Mouse (Mus musculus): ENCODE measurements around the gene Slc39a8.

The Slc39a8 gene

DNA sequence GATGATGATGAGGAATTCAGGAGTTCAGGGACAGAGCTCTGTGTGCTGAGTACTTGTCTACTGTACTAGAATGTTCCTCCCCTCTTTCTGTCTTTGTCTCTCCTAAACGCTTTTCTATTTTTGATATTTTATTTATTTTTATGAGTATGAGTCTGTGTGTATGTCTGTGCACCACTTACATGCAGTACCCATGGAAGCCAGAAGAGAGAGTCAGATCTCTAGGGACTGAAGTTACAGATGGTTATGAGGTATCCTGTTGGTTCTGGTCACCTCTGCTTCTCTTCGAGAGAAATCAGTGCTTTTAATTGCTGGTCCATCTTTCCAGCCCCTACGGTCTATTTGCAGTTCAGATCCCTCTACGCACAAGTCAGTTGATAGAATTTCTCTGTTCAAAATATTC lies 90.9 kb downstream of the Slc39a8 start:
- DNase-seq (ENCODE audit: low read depth, low spot score), result no peak

DNA sequence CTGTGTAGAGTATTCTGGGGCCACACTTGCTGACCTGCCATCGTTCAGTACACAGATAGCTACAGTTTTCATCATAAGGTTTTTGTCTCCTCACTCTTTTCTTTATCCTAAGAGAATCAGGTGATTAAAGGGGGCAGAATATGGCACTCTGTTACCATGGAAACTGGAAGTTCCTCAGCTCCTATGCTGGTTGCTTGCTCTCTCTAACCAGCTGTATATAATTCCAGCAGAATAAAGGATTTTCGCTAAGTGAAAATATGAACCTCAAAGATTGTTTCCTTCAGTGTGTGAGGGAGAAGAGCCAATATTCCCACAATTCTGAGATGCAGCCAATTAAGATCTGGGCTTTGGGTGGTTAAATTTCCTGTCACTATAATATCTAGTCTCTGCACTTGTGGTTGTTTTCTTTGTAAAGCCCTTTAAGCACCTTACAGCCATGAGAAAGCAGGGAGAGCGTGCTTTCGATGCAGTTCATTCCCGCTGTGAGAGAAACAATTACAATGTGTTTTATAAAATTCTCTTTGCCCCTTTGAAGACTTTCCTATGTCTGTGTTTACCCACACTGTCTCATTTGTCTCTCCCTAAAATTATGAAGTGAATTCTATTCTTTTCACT lies 93.6 kb downstream of the Slc39a8 start:
- DNase-seq (ENCODE audit: low read depth, low spot score), result peak; percentile 66

DNA sequence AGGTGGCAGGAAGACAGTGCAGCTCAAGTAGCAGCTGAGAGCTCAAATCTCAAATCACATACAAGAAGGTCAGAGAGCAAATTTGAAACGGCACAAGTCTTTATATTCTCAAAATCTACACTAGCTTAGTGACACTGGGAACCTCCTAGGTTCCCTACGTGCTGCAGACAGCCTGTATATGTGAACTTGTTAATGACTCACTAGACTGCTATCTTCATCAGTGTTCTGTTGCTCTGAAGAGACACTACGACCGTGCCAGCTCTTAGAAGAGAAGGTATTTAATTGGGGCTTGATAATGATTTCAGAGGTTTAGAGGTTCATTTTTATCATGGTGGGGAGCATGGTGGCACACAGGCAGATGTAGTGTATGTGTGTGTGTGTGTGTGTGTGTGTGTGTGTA lies 94.2 kb downstream of the Slc39a8 start:
- DNase-seq (ENCODE audit: low read depth, low spot score), result no peak

DNA sequence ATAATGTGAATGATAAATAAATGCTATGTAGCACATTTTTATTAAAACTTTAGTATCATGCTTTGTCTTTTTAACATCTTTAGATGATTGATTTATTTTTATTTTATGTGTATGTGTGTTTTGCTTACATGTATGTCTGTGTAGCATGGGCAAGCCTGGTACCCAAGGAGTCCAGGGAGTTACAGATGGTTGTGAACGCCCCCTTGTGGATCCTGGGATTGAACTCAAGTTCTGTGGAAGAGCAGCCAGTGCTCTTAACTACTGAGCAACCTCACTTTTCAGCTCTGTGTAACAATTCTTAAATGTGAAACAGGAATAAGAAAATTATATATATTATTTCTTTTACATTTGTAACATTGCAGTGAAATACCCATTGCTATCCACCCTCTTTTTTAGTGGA lies 101.7 kb downstream of the Slc39a8 start:
- no peak for DNase-seq (ENCODE audit: low read depth, low spot score)

DNA sequence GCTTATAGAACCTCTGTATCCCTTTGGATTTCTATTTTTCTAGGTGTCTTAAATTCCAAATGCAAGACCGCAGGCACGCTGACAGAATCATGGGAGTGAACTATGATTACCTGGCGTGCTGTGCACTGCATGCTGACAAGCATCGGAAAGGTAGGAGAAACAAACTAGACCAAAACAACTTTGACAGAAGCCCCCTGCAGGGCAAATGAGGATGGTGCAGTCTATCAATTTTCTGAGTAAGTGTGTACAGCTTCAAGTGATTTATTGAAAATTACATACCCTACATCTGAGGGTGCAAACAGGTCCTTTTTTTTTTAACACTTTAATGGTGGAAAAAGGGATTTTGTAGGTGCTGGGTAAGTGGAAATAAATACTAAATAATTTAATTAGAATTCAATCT lies 103.1 kb downstream of the Slc39a8 start:
- DNase-seq (ENCODE audit: low read depth, low spot score), result no peak

DNA sequence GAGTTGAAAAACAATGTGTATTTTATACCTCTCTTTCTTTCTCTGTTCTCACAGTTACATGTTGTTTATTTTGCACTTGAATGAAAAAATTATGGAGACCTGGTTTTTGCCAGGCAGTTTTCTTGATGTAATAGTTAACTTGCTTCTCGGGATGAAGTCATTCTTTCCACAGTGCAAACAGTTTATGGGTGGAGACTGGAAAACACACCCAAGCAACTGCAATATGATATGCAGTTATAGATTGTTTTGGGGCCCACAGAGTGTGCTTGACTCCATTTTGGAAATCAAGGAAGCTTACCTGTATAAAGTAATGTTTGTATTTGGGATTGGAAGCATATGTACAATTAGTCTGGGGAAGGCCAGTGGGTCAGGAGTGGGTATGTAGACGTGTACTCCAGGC lies 112.4 kb downstream of the Slc39a8 start:
- DNase-seq (ENCODE audit: low read depth, low spot score), result no peak
